Mouse (Mus musculus) gastrocnemius, postnatal 10 days (tissue): ENCODE results near the gene Itpk1. TPM values are rescaled to one million over a fixed set of nuclear protein-coding genes. Genes with fewer than 3 reads are reported as not detected.

Experiments used
- DNase-seq: peaks from one replicate; pipeline ENCODE4 v3.0.0; 2021; ENCODE audit warnings: mixed read lengths
- total RNA-seq, 2 experiments: library from RNA; stranded (reverse); gene quantifications; 2 replicates each; pipeline ENCODE4 v1.2.3; 2021

Itpk1 gene
- total RNA-seq, 2 experiments from 2014 or later, result 5.6 to 6.0 TPM

DNA sequence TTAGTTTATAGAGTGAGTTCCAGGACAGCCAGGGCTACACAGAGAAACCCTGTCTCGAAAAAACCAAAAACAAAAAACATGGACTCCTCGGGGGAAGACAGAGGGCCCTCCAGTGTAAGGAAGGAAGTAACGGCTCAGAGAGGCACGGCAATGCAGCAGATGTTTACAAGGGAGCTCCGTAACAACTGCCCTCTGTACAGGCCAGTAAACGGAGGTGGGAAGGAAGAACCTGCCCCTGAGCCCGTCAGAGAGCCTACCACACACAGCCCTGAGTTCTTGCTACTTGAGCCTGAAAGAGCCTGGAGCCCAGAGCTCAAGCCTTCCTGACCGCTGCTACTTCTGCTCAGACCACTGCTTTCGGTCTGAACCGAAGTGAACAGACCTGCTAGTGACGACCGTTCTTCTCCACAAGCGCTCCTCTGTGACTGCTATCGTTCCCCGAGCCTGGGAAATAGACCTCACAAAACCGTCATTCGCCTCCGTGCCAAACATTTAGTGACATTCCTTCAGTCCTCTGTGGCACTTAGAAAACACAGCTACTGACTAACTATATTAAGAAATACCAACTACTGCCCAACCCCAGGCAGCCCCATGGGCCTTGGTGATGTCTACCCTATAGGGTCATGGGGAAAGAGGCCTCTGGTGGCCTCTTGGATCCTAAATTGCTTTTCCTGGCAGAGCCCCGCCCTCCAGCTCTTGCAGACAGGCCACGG lies 8.6 kb upstream of the Itpk1 start:
- no peak for DNase-seq

DNA sequence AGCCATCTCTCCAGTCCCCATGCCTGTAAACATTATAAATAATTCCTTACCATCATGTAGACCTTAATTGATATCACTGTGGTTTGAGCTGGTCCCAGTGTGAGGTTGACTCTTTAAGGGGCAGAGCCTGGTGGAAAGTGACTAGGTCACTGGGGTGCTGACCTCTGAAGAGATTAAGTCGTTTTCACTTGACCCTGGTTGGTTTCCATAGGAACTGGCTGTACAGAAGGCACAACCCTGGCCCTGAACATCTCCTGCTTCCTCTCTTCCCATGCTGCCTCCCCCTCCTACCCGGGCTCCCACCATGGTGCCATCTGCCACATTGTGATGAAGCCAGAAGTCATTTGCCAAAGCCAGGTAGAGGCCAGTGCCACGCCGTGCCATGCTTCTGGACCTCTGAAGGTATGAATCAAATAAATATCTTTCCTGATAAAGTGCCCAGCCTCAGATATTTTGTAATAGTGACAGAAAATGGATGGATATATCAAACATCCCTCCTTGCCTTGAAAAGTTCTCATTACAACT lies 6.2 kb upstream of the Itpk1 start:
- no peak for DNase-seq

DNA sequence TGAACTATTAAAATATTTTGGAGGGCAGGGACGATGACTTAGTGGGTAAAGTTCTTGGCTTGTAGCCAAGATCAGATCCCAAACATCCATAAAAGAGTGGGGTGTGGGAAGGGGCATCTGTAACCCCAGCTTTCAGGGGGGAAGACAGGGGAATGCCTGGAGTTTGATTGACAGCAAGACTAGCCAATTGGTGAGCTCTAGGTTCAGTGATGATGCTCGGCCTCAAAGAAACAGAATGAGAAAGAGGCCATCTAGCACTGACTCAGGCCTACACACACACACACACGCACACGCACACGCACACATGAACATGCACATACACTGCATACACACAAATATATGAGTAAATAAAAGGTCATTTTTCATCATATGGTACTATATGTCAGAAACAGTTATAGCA lies 5.2 kb upstream of the Itpk1 start:
- DNase-seq, result no peak

DNA sequence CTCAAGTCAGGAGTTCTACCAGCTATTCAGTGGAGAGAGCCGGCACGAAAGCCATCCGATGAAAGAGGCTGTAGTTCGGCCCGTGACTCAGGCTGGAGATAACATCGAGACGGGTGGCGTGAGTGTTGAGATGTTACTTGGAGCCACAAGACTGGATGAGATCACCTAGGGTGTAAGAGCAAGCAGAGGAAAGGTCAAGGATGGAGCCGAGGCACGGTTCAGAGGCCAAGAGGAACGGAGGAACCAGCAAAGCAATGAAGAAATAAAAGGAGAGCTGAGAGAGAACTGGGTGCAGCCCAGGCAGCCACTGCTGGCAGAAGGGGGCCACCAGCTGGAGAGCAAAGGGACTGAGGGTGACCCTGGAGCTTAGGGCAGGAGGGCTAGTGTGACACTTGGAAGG lies 3.5 kb upstream of the Itpk1 start:
- no peak for DNase-seq

DNA sequence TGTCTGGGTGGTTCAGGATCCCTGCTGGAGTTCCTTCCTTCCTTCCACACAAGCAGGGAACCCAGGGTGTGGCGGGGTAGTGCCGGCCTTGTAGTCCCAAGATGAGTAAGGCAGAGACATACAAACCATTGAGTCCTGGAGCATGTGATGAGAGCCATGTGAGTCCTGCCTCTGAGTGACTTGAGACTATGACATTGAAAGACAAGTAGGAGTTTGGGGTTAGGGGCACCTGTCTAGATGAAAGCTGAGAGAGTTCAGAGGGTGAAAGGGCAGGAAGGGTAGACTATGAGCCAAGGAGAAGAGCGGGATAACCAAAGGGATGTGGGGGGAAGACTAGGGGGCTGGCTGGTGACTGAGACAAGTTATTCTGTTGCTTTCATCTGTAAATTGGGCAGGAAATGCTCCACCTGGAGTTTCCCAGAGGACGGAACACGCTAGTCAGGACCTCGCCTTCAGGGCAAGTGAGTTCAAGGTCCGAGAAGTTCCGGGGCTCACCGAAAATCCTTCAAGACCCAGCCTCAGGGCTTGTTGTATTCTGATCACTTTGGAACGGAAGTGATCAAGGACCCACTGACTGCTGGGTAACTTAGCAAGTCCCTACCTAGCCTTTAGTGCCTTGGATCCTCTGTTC lies 2.2 kb upstream of the Itpk1 start:
- DNase-seq, result no peak

DNA sequence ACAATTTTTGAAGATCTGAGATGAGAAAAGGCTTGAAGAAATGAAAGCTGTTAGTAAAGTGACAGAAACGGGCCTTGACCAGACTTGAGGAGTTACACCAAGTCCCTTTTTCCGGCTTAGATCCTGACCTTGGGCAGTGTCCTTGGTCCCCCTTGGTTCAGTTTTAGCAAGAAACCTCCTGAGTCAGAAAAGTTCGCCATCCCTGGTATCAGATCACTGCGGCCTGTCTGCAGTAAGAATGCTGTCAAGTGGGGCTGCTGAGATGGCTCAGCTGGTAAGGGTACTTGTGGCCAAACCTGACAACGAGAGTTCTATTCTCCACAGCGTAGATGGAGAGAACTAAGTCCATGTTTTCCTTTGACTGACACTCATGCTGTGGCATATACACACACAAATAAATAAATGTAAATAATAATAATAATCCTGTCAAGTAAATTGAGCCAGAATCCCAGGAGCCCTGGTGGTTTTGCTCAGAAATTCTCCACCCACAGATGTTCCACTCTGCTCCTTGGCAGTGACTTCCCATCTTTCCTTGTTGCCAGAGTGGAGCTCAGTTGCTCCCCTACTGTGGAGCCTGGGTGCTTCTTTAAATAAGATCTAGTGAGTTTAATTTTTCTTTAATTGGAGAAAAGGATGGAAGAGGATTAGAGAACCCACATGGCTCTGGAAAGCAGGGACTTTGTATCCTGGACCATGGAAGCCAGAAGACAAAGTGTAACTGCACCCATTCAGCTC lies 1.3 kb upstream of the Itpk1 start:
- no peak for DNase-seq

DNA sequence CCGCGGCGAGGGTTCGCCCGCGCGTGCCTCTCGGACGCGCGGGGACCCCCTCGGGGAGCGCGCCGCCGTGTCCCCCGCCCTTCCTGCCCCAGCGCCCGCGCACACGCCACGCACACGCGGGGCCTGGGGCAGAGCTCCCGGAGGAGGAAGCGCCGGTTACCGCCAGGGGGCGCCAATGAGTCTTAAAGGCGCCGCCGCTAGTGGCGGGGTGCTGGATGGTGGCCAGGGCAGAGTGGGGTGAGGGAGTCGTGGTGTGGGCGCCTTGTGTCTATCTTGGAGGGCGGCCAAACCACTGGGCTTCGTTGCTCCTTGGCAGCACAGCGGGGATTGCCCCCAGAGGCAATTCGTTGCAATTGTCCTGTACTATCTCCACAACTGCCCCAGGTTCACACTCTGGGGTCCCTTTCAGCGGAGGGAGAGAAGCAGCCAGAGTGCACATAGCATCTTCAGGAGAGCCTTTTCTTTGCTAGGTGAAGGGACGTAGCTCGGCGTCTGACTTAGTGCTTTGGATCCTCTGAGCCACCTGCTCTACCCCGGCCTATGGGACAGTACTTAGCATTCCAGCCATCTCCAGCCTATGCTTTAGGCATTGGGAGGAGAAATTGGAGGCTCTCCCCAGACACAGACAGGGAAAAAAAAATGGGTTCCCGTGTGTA lies 614 bp upstream of the Itpk1 start:
- peak; percentile 96 for DNase-seq

DNA sequence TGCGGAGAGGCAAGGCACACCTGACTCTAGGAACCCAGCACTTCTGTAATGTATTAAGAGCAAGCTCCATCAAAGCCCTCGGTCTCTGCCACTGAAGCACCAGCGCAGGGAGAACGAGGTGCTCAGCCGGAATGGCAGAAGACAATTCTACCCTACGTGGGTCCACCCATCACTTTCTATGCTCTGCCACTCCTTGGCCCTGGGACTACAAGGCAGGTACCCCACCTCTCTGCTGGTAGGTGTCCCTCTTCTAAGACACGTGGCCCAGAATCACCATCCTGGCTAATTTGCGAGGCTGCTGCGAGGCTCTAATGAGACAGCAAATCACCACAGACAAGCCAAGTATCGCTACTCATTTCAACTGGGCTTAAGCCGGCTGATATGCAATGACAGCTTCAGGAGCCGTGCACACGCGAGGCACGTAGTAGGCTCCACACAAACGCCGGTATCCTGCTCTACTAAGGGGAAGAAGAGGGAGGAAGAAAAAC lies 765 bp downstream of the Itpk1 start:
- DNase-seq, result no peak

DNA sequence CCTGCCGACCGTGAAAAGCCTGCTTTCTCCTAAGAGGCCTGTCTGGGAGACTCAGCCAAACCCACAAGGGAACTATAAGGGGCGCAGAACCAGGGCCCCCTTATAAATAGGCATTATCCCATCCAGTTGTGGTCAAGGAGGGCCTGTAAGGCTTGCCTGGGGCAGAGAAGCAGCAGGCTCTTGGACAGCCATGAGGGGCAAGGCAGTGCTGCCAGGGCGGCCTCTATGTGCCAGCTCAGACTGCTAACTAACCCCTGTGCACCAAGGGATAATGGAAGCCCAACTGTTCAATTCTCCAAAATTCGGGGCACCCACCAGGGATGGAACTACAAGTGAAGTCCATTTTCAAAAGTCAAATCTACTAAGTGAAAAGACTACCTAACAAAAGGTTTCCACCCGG lies 1.3 kb downstream of the Itpk1 start:
- DNase-seq, result no peak

DNA sequence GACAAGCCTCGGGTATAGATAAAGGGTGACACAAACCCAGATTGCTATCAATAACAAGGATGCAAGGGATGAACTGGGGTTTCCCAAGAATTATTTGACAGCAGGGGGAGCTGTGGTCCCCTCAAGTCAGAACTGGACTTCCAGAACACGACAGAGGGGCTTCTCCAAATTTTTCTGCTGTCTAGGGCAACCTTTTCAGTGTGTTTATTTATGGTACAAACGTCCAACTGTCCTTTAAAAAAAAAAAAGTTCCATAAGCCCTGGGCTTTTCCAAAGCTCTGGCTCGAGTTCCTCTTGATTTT lies 1.7 kb downstream of the Itpk1 start:
- no peak for DNase-seq

DNA sequence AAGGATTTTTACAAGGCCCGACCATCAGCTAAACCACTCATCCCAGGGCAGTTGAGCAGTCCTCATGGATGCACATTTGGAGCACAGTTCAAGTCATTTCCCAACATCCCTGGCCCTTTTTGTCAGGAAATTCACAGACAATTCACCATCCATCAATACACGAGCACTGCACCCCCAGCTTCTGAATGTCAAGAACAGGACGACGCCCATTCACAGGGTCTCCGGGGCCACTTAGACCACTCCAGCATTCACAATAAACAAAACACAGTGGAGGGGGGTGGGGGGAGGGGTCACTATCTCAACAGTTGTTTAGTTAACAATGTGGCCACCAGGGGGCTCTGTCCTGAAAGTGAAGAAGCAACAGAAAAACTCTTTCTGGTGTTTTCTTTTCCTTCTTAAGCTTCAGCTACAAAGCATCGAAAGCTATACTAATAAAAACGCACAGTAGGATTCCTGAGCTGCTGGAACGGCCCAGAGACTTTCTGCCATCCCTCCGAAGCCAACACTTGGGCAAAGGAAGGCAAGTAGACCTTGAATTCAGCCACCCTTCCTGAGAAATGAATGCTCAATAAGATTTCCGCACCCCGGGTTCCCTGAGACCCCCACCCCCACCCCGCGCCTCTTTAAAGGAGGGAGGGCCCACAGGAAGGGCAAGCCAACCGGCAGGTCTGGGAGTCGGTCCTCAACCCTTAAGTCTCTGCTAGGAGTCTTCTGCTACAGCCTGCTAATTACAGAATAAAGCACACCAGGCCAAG lies 2.2 kb downstream of the Itpk1 start:
- peak; percentile 90 for DNase-seq

DNA sequence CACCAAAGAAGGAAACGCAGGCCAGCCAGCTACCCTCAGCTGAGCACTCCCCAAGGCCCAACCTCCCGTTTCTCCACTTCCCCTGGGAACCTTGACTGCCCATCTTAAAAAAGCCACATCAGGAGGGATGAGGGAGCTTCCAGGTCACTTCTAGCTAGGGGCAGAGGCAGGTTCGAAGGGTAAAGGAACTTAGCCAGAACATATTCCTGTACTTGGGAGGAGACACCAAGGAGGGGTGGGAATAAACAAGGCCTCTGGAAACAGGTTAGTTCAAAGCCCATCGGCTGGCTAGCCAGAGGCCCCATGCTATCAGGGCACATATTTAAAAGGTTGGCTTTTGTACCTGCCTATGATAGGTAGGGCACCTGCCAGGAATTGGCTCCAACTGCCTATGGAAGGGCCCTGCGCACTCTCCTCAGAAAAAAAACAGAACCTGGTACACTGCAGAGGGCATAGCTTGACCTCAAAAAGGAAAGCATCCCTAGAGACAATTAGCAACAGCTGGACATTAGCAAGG lies 3.0 kb downstream of the Itpk1 start:
- no peak for DNase-seq

DNA sequence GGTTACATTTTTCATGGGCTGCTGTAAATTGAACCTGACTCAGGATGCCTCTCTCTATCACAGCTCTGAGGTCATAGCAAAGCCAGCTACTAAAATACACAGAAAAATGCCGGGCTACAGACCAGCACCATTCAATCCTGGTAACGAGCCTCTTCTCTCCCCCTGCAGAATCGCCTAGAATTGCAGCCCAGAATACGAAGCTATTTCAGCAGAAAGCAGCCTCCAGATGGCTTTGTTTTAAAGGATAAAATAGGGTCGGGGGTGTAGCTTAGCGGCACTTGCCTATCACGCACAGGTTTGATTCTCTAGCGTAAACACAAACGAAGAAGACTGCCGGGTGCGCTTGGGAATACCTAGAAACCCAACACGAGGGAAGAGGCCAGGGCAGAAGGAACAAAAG lies 4.3 kb downstream of the Itpk1 start:
- no peak for DNase-seq

DNA sequence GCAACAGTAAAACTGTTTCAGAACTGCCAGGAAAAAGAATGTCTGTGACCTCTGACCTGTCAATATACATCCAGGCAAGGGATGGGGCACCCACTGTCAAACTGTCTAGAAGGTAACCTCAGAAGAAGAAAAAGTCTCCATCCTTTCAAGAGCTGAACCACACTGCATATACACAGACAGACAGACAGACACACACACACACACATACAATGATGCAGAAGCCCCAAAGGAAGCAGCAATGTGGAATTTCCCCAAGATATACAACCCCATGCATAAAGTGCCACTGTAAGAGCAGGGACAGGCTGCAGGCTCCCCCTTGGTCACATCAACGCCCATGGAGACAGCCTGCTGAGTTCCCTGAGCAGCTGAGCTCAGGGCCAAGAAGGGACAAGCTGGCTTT lies 5.6 kb downstream of the Itpk1 start:
- DNase-seq, result no peak

DNA sequence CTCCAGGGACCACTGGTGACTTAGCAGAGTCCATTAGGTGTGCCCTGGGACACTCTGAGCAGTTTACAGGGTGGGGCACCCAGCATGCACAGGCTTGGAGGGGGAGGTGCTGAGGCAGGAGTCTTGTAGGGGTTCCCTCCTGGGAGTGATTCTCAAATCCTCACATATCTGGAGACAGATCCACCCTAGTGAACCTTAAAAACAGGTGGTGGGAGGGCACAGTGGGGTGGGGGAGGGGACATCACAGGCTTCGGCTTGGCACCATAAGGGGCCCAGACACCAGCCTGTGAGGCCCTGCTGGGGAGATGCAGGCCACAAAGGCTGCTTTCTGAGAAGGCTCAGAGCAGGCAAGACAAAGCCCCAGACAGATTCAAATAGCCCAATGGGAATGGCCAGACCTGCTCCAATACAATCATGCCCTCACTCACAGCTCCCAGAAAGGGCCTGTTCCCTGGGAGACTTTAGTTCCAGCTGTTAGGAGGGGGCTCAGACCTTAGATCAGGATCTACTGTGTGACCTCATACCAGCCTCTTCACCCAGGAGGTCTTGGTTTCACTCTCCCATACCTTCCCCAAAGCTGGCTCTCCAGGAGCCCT lies 6.5 kb downstream of the Itpk1 start:
- DNase-seq, result no peak

DNA sequence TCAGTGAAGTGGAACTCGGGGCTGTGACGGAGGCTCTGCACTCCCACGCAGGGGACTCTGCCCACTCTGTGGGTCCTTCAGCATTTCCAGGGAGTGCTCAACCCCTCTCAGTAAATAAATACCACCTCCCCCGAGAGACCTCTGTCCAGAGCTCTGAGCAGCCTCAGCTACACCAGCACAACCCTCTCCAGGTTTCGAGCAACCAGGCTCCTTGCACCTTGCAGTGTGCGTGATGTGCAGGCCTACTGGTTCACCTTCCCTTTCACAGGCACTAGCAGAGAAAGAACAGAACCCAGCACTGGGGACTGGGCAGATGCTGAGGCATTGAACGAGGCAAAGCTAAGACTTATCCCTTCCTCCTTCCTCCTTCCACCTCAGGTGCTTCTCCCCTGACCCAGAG lies 7.3 kb downstream of the Itpk1 start:
- no peak for DNase-seq

DNA sequence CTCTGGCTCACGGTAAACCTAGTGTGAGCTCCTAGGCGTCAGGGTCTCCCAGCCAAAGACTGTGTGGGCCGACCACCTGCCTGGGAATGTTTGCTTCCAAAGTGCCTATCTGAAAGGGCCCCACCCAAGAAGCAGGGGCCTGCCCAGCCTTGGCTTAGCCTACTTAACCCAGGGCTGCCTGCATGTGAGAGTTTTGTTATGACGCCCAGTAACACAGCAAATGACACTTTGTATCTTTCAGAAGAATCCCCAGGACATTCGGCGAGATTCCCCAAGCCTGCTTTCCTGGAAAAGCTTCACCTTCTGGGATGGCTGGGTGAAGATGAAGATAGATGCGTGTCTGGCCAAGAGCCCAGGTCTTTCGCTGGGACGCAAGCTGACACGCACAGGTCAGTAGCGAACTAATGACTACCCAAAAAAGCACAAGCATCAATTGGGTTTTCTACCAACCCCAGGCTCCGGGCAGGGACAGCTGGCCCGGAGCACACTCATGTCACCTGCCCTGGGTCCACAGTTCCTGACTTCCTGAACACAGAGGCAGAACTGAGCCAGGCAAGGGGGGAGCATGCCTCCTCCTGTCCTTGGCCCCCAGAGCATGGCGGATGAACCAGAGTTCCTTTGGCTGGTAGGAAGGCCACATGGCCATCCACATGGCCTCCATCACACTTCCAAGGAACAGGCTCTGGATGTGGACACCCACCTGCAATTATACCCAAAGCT lies 7.9 kb downstream of the Itpk1 start:
- DNase-seq, result no peak

DNA sequence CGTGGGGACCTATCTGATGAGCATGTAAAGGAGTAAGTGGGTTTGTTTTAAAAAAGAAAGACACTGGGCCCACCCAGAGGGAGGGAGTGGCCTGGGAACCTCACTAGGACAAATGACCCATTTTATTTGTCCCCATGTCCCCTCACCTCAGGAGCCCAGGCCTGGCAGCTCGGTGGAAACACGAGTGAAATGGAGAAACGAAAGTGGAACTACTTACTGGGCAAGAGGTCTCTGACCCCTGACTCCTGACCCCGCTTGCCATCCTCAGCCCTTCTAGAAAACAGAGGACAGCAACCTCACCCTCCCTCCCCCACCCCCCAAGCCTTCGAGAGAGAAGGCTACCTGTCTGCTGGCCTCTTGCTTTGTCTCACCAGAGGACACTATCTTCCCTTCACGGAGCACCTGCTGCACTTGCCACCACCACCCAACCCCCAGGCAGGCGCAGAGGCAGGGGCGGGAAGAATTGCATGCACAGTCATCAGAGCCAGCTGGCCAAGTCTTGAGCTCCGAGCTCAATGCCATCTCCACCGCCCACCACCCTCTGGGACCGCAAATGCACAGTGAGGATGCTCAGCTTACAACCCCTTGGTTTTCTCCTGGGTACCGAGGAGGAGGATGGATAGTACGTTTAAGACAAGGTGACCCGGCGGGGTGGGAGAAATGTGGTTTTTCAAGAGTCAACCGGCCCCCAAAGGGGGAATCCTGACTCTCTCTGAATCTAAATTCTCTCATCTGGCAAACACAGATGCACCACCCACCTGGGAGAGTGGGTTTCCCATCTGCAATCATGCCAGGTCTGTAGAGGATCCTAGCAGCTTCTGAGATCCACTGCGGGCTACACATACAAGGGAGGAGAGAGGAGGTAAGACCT lies 9.1 kb downstream of the Itpk1 start:
- no peak for DNase-seq

DNA sequence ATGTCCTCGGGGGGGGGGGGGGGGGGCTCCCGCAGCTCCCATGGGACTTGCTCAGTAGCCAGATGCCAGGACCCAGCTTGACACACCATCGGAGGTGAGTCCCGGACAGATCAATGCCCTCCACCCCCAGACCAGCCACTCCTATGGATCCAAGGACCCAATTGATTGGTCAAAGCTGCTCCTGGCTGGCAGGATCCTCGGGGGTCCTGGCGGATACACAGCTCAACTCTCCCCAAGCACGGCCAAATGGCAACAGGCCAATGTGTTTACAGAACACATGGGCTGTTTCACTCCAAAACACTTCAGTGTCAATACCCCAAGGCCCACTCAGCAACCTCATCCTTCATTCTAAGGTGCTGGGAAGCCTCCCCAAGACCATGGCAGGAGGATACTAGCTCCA lies 13.0 kb downstream of the Itpk1 start:
- no peak for DNase-seq

DNA sequence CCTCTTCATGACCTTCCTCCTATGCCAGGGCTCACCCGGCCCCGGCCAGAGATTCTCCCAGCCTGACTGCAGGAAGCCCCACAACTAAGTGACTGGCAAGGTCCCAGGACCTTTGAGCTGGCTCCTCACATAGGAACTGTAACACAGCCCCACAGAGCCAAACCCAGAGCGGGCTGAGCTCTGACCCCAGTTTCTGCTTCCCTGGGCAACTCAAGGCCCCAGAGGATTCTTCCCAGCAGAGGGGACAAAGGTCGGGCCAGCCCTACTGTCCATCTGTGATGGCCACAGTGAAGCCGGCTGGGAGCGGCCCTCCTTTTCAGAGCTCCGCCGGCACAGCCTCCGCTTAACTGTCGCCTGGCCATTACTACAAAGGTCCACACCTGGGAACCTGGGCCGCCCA lies 13.6 kb downstream of the Itpk1 start:
- DNase-seq, result peak; percentile 45
